Mouse (Mus musculus) midbrain, postnatal 0 days (tissue): ENCODE results near the gene Smarca2. TPM values are rescaled to one million over a fixed set of nuclear protein-coding genes. Genes with fewer than 3 reads are reported as not detected.
A peak's percentile ranks its signal among the peaks of the same experiment; 100 is the strongest.

Experiments
- ATAC-seq: fragments of 200-750 bp; cut with Nextera tagmentation; 2 replicates; pipeline ENCODE4 v1.8.0; 2017; ENCODE audit warnings: moderate number of reproducible peaks, mild to moderate bottlenecking, moderate TSS enrichment, moderate library complexity; ENCODE audit not compliant: low FRiP score
- DNase-seq: peaks from one replicate; pipeline ENCODE4 v3.0.0-alpha.2; 2015; ENCODE audit warnings: low spot score
- H3K27ac ChIP-seq: fragments of 300-500 bp; sonication (generic); 2 replicates; pipeline ENCODE4 v1.5.1; 2014; ENCODE audit warnings: low read depth, mild to moderate bottlenecking, low read length, mixed read lengths
- H3K27me3 ChIP-seq: fragments of 300-500 bp; sonication (generic); 2 replicates; pipeline ENCODE4 v1.6.1; 2014; ENCODE audit warnings: low read length, control low read depth, mixed read lengths; ENCODE audit not compliant: insufficient read depth
- H3K36me3 ChIP-seq: fragments of 300-500 bp; sonication (generic); 2 replicates; pipeline ENCODE4 v1.6.1; 2014; ENCODE audit warnings: low read length, control low read depth, mixed read lengths; ENCODE audit not compliant: insufficient read depth
- H3K4me1 ChIP-seq: fragments of 300-500 bp; sonication (generic); 2 replicates; pipeline ENCODE4 v1.6.1; 2014; ENCODE audit warnings: mild to moderate bottlenecking, control low read depth, antibody characterized with exemption, low read length, mixed read lengths; ENCODE audit not compliant: insufficient read depth
- H3K4me2 ChIP-seq: fragments of 300-500 bp; sonication (generic); 2 replicates; pipeline ENCODE4 v1.6.1; 2014; ENCODE audit warnings: low read depth, mild to moderate bottlenecking, low read length, mixed read lengths; ENCODE audit not compliant: poor library complexity, severe bottlenecking
- H3K4me3 ChIP-seq: fragments of 300-500 bp; sonication (generic); 2 replicates; pipeline ENCODE4 v1.5.1; 2014; ENCODE audit warnings: low read depth, mild to moderate bottlenecking, low read length, moderate library complexity
- H3K9ac ChIP-seq: fragments of 300-500 bp; sonication (generic); replicated peaks from 2 replicates; pipeline ENCODE4 v1.6.1; 2014; ENCODE audit warnings: mild to moderate bottlenecking, low read length, moderate library complexity, mixed read lengths; ENCODE audit not compliant: poor library complexity, severe bottlenecking
- H3K9me3 ChIP-seq: fragments of 300-500 bp; sonication (generic); 2 replicates; pipeline ENCODE4 v1.6.1; 2016; ENCODE audit warnings: low read length, control low read depth
- CTCF ChIP-seq: IDR thresholded peaks from 2 replicates; pipeline ENCODE4 v1.5.1; 2016; ENCODE audit warnings: antibody characterized with exemption, mild to moderate bottlenecking
- WGBS: fragments of 180-500 bp; shearing (Covaris S2); extraction: QIAGEN DNeasy Blood & Tissue Kit; methylation state at CpG from one replicate; pipeline ENCODE4 v1.1.7; 2014; 5-methylcytosine and 5-hydroxymethylcytosine counted together
- polyA plus RNA-seq: library from polyadenylated mRNA; unstranded; fragments of >200 nt; fragmentation: Nextera tagmentation; extraction: Ambion mirVana; gene quantifications from 2 replicates; pipeline ENCODE4 v1.2.1, GENCODE M21; 2015
- total RNA-seq: library from RNA; depleted of rRNA; stranded (reverse); fragments of >200 nt; gene quantifications from 2 replicates; pipeline ENCODE4 v1.2.3, GENCODE M21; 2014

Smarca2 gene
- total and polyA plus RNA-seq, 2 experiments from 2014 or later = 138 to 146 TPM

- H3K27ac ChIP-seq = no peak overlapping the region
- ATAC-seq = no peak
- H3K9me3 ChIP-seq = no peaks in the 10 kb centered on the region
- no peak overlapping the region for H3K4me2 ChIP-seq
- H3K27me3 ChIP-seq = no peaks in the 10 kb centered on the region
- H3K4me1 ChIP-seq = no peaks in the 10 kb centered on the region
- H3K4me3 ChIP-seq = no peak overlapping the region
- DNase-seq = peak; percentile 10
- no peak overlapping the region for H3K9ac ChIP-seq
- WGBS = 24% methylated on average over 2 of the region's 3 CpGs
- no peaks in the 10 kb centered on the region for H3K36me3 ChIP-seq
- TF ChIP-seq CTCF = peak; percentile 20; the same call in 1 of the 2 replicates
Observed at GRCm38 (mm10) chr19:26794315-26794714, 189.5 kb downstream of the Smarca2 start.

DNA sequence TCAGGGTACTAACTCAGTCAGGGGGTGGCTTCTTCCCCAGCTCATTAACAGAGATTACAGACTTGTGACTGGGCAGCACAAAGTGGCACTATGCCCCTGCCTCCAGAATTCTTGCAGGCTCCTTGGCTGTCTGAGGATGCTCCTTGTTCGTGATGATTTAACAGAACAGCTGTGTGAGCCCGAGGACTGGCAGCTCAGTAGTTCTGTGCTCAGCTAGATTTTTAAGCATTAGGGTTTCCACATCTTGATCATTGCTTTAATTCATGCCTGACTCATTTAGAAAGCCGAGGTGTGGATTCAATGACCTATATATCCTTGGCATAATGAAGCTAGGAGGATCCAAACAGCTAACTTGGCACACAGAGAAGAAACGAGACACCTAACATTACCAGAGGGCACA is 191.2 kb downstream of the Smarca2 start:
- no peak overlapping the region for H3K4me3 ChIP-seq
- H3K4me2 ChIP-seq = no peak overlapping the region
- H3K36me3 ChIP-seq = no peaks in the 10 kb centered on the region
- H3K4me1 ChIP-seq = no peaks in the 10 kb centered on the region
- ATAC-seq (no peak), DNase-seq (peak; percentile 27)
- H3K9me3 ChIP-seq = no peaks in the 10 kb centered on the region
- H3K27ac ChIP-seq = no peak overlapping the region
- no peak overlapping the region for H3K9ac ChIP-seq
- no peaks in the 10 kb centered on the region for H3K27me3 ChIP-seq
- 76% methylated on average over 4 of the region's 4 CpGs for WGBS
- TF ChIP-seq CTCF = no peak

DNA sequence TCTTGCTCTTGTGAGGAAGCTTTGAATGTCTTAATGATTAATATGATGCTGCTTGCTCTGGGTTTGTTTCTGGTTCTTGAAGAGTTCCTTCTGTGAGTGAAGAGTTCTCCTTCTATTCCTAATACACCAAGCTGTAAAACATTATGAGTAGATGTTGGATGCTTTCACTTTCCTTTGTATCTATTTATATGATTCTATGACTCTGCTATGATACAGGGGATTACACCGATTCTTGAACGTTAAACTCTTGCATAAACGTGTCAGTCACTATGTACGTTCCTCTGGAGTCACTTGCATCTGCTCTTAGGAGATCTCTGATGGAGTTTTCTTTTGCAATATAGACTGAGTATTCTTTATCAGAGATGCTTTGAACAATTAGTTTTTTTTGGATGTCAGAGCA is 199.6 kb downstream of the Smarca2 start:
- no peaks in the 10 kb centered on the region for H3K9me3 ChIP-seq
- no peak overlapping the region for H3K4me2 ChIP-seq
- DNase-seq = no peak
- no peak overlapping the region for H3K4me3 ChIP-seq
- no peak overlapping the region for H3K27ac ChIP-seq
- no peak overlapping the region for H3K9ac ChIP-seq
- H3K4me1 ChIP-seq = no peaks in the 10 kb centered on the region
- WGBS = 94% methylated on average over 4 of the region's 4 CpGs
- no peak for TF ChIP-seq CTCF
- H3K36me3 ChIP-seq = no peaks in the 10 kb centered on the region
- ATAC-seq = no peak
- no peaks in the 10 kb centered on the region for H3K27me3 ChIP-seq

DNA sequence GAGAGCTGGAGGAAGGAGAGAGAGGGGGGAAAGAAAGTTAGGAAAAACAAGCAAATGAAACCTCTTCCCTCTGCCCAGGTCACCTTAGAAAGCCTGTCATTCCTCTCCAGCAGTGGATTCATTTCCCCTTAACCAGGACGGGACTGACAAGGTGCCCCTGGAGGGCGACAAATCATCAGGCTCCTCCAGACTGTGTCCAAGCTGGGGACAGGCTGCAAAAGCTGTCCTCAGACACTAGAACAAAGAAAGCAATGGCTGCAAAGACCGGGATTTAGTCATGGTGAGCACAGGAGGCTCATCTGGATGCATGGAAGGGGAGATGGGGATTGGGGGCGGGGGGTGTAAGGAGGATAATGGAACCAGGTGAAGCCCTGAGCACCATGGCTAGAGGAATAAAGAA is 209.8 kb downstream of the Smarca2 start:
- ATAC-seq = no peak
- H3K27me3 ChIP-seq = no peaks in the 10 kb centered on the region
- H3K27ac ChIP-seq = no peak overlapping the region
- no peaks in the 10 kb centered on the region for H3K9me3 ChIP-seq
- WGBS = 20% methylated on average over 4 of the region's 4 CpGs
- DNase-seq = peak; percentile 67
- H3K9ac ChIP-seq = no peak overlapping the region
- no peak overlapping the region for H3K4me3 ChIP-seq
- no peaks in the 10 kb centered on the region for H3K36me3 ChIP-seq
- no peak overlapping the region for H3K4me2 ChIP-seq
- no peaks in the 10 kb centered on the region for H3K4me1 ChIP-seq
- peak; percentile 66 for TF ChIP-seq CTCF

GRCm38 (mm10) chr19:26817901-26818300 is 213.1 kb downstream of the Smarca2 start:
- DNase-seq (no peak), ATAC-seq (no peak)
- H3K4me2 ChIP-seq = no peak overlapping the region
- no peak overlapping the region for H3K9ac ChIP-seq
- no peaks in the 10 kb centered on the region for H3K36me3 ChIP-seq
- H3K4me3 ChIP-seq = no peak overlapping the region
- no peaks in the 10 kb centered on the region for H3K27me3 ChIP-seq
- H3K9me3 ChIP-seq = no peaks in the 10 kb centered on the region
- no peak overlapping the region for H3K27ac ChIP-seq
- TF ChIP-seq CTCF = no peak
- WGBS = 89% methylated on average over 4 of the region's 4 CpGs
- no peaks in the 10 kb centered on the region for H3K4me1 ChIP-seq
